Mouse (Mus musculus) Patski (cell line): ENCODE measurements around the gene Olfr1201. TPM values are rescaled to one million over a fixed set of nuclear protein-coding genes. Genes with fewer than 3 reads are reported as not detected.

Experiments used
- ATAC-seq: fragments of 100-300 bp; one replicate; pipeline ENCODE4 v1.8.0; 2021
- CTCF ChIA-PET: fragments of 350-600 bp; sonication (Branson Sonifier 250); formaldehyde crosslinking; loops from one replicate; lab custom pipeline; 2022; ENCODE audit warnings: inconsistent platforms; lab: Charles Lee
- POLR2A ChIA-PET: fragments of 350-600 bp; sonication (Branson Sonifier 250); formaldehyde crosslinking; loops from one replicate; lab custom pipeline; 2022; ENCODE audit warnings: antibody characterized with exemption, inconsistent platforms; lab: Charles Lee
- DNase-seq: peaks from one replicate; pipeline ENCODE4 v3.0.0-alpha.2; 2011; ENCODE audit warnings: low read depth, low spot score
- H3K27me3 ChIP-seq: fragments of 371-371 bp; one replicate; pipeline ENCODE4 v1.5.1; 2021
- CTCF ChIP-seq: fragments of 100-300 bp; IDR thresholded peaks from one replicate; pipeline ENCODE4 v1.5.1; 2021
- in situ Hi-C: fragments of 300-500 bp; cut with MboI; formaldehyde crosslinking; loops from 3 replicates; pipeline ENCODE4 v1.11.1; 2018; ENCODE audit warnings: low pct_unique_long_range_greater_than_20kb, mixed read lengths
- polyA plus RNA-seq: library from polyadenylated mRNA; unstranded; gene quantifications from one replicate; pipeline ENCODE4 v1.2.3, GENCODE M21; 2021

Gene Olfr1201
- polyA plus RNA-seq: not detected

DNA sequence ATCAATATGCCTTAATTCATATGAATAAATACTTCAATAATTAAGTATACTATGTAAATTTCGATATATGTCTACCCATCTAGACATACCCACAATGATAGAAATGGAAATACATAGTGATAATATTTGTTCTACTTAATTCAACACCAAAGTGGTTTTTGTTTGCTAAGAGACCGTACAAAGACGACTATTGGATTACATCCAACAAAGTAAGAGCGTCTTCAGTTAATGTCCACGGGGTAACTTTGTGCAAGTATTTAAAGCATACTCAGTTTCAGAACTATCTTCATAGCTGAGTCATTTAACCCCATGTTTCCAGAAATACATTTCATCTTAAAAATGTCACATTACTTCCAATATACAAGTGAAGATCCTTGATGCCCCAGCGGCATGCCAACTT, at the start of gene Olfr1201:
Gene Olfr1201, plus strand, starts transcription at position 301 of the 400 bp plus-strand sequence.
- in situ Hi-C loops: loop anchor here (5.0 kb wide), 1 partner anchor 35 kb away; the partner anchor contains the start of gene Olfr1205
- no peak for TF ChIP-seq CTCF
- ChIA-PET POLR2A (no interaction called here), CTCF (no interaction called here)
- no peaks in the 10 kb centered on the region for H3K27me3 ChIP-seq
- DNase-seq (no peak), ATAC-seq (no peak)

DNA sequence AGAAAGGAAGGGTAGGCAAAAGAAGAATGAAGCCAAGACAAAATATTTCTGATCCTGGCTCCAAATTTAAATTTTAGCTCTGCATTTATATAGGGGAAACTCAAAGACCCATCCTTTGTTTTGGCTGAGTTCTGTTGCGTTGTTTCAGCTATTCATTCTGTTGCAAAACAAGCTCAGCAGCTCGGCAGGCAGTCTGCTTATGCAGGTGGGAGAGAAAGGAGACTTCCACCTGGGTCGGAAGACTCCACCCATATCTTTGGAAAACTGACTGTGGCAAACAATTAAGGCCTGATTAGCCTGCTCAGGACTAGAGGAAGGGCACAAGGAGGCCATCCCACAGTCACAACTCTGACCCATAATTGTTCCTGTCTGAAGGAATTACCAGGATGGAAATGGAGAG, 49.5 kb upstream of the Olfr1201 start:
- no peaks in the 10 kb centered on the region for H3K27me3 ChIP-seq
- CTCF ChIA-PET: no interaction called here
- POLR2A ChIA-PET: no interaction called here
- no peak for TF ChIP-seq CTCF
- in situ Hi-C loops: no loop called here
- DNase-seq (no peak), ATAC-seq (no peak)

DNA sequence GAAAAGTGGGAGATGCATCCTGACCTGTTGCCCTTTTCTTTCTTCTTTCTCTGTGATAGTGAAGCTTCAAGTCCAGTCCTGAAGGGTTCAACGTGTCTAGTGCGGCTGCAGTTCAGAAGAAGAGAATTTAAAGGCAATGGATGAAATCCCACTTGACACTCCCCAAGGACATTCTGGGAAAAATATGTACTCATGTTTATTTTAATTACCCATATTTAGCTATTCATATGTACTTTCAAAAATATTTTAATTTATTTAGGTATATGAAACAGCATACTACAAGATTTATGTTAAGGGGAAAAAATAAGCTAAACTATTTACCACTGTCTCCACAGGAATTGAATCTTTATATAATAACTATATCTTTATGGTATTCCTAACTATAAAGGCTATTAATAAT, 41.6 kb upstream of the Olfr1201 start, which contains the start of gene Olfr1198:
Gene Olfr1198, minus strand, starts transcription at position 101 of the 400 bp plus-strand sequence.
- H3K27me3 ChIP-seq: no peaks in the 10 kb centered on the region
- in situ Hi-C loops: no loop called here
- ATAC-seq (no peak), DNase-seq (no peak)
- ChIA-PET CTCF (no interaction called here), POLR2A (no interaction called here)
- TF ChIP-seq CTCF: no peak

DNA sequence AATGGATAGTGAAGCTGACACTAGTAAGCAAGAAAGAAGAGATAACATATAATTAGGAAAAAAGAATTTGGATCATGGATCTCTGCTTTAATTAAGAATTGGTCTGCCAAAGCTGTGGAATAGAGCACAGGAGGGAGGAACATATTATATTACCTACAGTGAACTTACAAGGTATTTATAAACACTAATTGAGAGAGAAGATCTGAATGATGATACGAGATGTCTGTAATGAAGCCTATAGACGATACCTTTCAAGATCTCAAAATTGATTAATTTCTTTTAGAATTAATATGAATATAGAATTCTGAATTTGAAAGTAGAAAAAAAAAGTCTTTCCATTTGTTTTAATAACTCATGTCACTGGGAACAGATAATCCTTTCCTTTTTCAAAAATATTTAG, 32.5 kb upstream of the Olfr1201 start, which contains the start of gene Olfr1199:
Gene Olfr1199, minus strand, starts transcription at position 101 of the 400 bp plus-strand sequence.
- H3K27me3 ChIP-seq: no peaks in the 10 kb centered on the region
- in situ Hi-C loops: no loop called here
- ATAC-seq: no peak
- no peak for DNase-seq
- TF ChIP-seq CTCF: no peak
- CTCF ChIA-PET: no interaction called here
- POLR2A ChIA-PET: no interaction called here

DNA sequence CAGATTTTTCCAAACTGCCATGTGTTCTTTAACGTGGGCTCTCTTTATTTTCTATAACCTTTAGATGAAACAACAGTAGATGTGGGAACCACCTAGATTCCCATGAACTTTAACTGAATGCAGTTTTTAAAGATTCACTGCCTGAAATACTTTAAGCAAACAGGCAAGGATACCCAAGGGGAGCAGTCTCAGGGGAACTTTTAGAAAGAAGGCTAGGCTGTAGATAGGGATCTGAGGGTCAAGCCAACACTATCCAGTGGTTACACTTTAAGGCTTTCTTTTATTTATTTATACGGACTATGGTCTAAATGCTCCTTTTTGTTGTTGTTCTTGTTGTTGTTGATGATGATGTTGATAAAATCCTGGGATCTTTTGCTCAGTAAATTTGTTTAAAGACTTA, 22.4 kb upstream of the Olfr1201 start, which contains the start of gene Olfr1200:
Gene Olfr1200, minus strand, starts transcription at position 101 of the 400 bp plus-strand sequence.
- CTCF ChIA-PET: no interaction called here
- no peak for DNase-seq
- H3K27me3 ChIP-seq: no peaks in the 10 kb centered on the region
- TF ChIP-seq CTCF: no peak
- in situ Hi-C loops: no loop called here
- POLR2A ChIA-PET: no interaction called here
- ATAC-seq: no peak

DNA sequence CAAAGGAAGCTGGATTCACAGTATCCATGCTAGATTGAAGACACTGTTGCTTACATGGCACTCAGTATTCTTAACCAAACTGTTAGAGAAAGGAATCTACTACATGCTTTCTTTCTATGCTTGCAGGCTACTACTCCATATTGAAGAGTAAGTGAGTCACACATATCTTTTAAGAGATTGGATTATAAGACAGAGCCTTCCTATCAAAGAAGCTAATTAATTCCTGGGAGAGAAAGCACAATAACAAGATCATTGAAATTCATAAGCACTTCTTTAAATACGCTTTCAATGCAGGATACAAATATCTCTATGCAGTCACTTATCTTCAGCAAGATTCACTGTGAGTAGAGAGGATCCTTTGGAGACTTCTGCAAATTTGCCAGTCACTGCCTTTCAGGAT, 21.4 kb downstream of the Olfr1201 start, which contains the start of gene Olfr1202:
Gene Olfr1202, plus strand, starts transcription at position 301 of the 400 bp plus-strand sequence.
- H3K27me3 ChIP-seq: no peaks in the 10 kb centered on the region
- in situ Hi-C loops: no loop called here
- no peak for ATAC-seq
- ChIA-PET POLR2A (no interaction called here), CTCF (no interaction called here)
- no peak for TF ChIP-seq CTCF
- no peak for DNase-seq

DNA sequence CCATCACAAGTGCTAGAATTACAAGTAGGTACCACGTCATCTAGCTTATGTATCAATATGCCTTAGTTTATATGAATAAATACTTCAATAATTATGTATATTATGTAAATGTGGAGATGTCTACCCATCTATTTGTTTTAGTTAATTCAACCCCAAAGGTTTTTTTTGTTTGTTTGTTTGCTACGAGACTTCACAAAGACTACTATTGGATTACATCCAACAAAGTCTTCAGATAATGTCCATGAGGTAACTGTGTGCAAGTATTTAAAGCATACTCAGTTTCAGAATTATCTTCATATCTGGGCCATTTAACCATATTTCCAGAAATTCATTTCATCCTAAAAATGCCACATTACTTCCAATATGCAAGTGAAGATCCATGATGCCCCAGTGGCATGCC, 36.6 kb downstream of the Olfr1201 start, which contains the start of gene Olfr1205:
Gene Olfr1205, plus strand, starts transcription at position 301 of the 400 bp plus-strand sequence.
- ChIA-PET CTCF (no interaction called here), POLR2A (no interaction called here)
- no peak for DNase-seq
- H3K27me3 ChIP-seq: no peaks in the 10 kb centered on the region
- in situ Hi-C loops: loop anchor here (5.0 kb wide), 1 partner anchor 37 kb away; the partner anchor contains the start of gene Olfr1201
- TF ChIP-seq CTCF: no peak
- ATAC-seq: no peak

DNA sequence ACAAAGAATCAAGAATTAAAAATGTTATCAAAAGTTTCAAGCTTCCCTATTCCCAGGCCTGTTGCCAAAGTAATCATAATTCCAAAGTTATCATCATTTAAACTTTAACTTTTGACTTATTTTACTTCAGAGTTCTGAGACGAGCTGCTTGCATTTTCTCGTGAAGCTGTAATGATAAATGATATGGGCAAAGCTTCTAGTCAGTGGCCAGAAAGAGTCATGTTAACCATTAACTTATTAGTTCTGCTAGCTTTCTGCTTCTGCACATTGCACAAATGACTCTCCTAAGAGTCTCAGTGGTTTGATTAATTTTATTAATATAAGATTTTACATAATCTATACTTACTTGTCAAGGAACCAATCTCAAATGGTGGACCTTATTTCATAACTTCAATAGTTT, 45.6 kb downstream of the Olfr1201 start:
- H3K27me3 ChIP-seq: no peaks in the 10 kb centered on the region
- TF ChIP-seq CTCF: no peak
- ATAC-seq (no peak), DNase-seq (no peak)
- ChIA-PET CTCF (no interaction called here), POLR2A (no interaction called here)
- in situ Hi-C loops: no loop called here

Other genes with a start within 250 kb of the Olfr1201 start
- not detected for gene Olfr1188, start 236.1 kb upstream of the Olfr1201 start, polyA plus RNA-seq
- not detected for gene Olfr1189, start 206.6 kb upstream of the Olfr1201 start, polyA plus RNA-seq
- not detected for gene Olfr1191-ps1, start 152.5 kb upstream of the Olfr1201 start, polyA plus RNA-seq
- gene Olfr1192-ps1, start 144.5 kb upstream of the Olfr1201 start, polyA plus RNA-seq: not detected
- not detected for gene Olfr1193, start 117.4 kb upstream of the Olfr1201 start, polyA plus RNA-seq
- not detected for gene Olfr1195, start 103.8 kb upstream of the Olfr1201 start, polyA plus RNA-seq
- gene Olfr1196, start 88.4 kb upstream of the Olfr1201 start, polyA plus RNA-seq: not detected
- gene Olfr1197, start 60.7 kb upstream of the Olfr1201 start, polyA plus RNA-seq: not detected
- gene Olfr1198, start 41.7 kb upstream of the Olfr1201 start, polyA plus RNA-seq: not detected
- gene Olfr1199, start 32.6 kb upstream of the Olfr1201 start, polyA plus RNA-seq: not detected
- gene Olfr1200, start 22.5 kb upstream of the Olfr1201 start, polyA plus RNA-seq: not detected
- gene Olfr1202, start 21.5 kb downstream of the Olfr1201 start, polyA plus RNA-seq: not detected
- gene Olfr1205, start 36.7 kb downstream of the Olfr1201 start, polyA plus RNA-seq: not detected
- gene Olfr1204, start 56.3 kb downstream of the Olfr1201 start, polyA plus RNA-seq: not detected
- gene Olfr1206, start 70.2 kb downstream of the Olfr1201 start, polyA plus RNA-seq: not detected
- not detected for gene Olfr1208, start 109.3 kb downstream of the Olfr1201 start, polyA plus RNA-seq
- not detected for gene Olfr1209, start 122.1 kb downstream of the Olfr1201 start, polyA plus RNA-seq
- gene Olfr1211, start 145.1 kb downstream of the Olfr1201 start, polyA plus RNA-seq: not detected
- not detected for gene Olfr1212, start 160.9 kb downstream of the Olfr1201 start, polyA plus RNA-seq
- not detected for gene Gm13762, start 187.2 kb downstream of the Olfr1201 start, polyA plus RNA-seq
- not detected for gene Olfr1214, start 199.6 kb downstream of the Olfr1201 start, polyA plus RNA-seq
- gene Olfr1215, start 213.9 kb downstream of the Olfr1201 start, polyA plus RNA-seq: not detected
- gene Olfr1216, start 225.3 kb downstream of the Olfr1201 start, polyA plus RNA-seq: not detected
- not detected for gene Olfr1217, start 239.0 kb downstream of the Olfr1201 start, polyA plus RNA-seq